Mouse (Mus musculus): Measurements from ENCODE around the gene Gimap5.

GRCm38 (mm10) chr6:48772030-48772429 lies 26.0 kb downstream of the Gimap5 start:
- peak; percentile 96 for TF ChIP-seq CTCF (IDR thresholded peaks at IDR 0.05; ENCODE audit: extremely low read depth, insufficient read length, insufficient replicate concordance, low read depth, low read length)
- TF ChIP-seq POLR2A (IDR thresholded peaks at IDR 0.05; ENCODE audit: low read depth, low read length), result no peak

All from small intestine, adult 2 months (tissue).